Mouse (Mus musculus): ENCODE results near the gene Tmprss6.
A peak's percentile ranks its signal among the peaks of the same experiment; 100 is the strongest.

Tmprss6 gene

DNA sequence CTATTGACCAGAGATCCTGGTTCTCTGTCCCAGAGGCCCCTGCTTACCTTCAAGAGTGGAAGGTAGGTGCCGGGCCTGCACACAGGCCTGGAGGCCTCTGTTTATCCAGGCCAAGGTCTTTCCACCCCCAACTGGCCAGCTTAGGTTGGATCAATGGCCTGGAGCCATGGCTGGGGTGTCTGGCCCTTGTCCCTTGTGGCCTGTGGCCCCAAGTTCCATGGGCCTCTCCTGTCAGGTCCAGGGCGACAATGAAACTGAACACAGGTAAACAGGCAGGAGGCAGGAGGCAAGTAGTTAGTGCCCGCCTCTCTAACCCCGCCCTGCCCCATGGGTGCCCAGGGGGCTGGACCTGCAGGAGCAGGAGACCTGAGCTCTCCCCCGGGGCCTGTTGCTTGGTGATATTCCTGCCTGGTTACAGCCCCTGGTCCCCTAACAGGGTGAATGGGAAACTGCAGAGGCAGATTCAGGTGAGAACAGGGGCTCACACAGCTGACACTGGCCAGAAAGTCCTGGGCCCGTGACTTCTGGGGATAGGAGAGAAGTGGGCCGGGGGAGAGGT is at the start of gene Tmprss6:
TSS of gene Tmprss6 (minus strand) at position 256 of the 559 bp plus-strand sequence.
- DNase-seq (ENCODE audit: low spot score in 2 of 2): no peak

GRCm38 (mm10) chr15:78518221-78518620 is 49.8 kb upstream of the Tmprss6 start:
- DNase-seq (ENCODE audit: low spot score in 2 of 2): peak; percentile 67 to 80

DNA sequence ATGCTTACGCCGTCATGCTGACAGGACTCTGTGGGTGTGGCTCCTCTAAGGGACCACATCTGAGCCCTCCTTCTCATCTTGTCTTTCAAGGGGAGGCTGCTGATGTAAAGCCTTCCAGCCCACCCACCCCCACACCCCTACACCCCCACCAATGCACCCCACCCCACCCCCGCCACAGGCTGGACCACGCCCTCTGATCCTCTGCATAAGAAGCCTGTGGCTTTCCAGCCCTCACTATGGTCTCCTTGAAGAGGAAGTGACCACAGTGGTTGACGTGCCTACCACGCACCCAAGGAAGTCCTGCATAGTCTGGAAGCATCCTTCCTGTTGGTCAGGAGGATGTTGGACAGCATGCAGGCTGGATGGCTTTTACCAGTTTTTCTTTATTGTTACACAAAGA is 47.3 kb upstream of the Tmprss6 start:
- peak in 1 of 2 experiments; percentile 52 for DNase-seq (ENCODE audit: low spot score in 2 of 2)

DNA sequence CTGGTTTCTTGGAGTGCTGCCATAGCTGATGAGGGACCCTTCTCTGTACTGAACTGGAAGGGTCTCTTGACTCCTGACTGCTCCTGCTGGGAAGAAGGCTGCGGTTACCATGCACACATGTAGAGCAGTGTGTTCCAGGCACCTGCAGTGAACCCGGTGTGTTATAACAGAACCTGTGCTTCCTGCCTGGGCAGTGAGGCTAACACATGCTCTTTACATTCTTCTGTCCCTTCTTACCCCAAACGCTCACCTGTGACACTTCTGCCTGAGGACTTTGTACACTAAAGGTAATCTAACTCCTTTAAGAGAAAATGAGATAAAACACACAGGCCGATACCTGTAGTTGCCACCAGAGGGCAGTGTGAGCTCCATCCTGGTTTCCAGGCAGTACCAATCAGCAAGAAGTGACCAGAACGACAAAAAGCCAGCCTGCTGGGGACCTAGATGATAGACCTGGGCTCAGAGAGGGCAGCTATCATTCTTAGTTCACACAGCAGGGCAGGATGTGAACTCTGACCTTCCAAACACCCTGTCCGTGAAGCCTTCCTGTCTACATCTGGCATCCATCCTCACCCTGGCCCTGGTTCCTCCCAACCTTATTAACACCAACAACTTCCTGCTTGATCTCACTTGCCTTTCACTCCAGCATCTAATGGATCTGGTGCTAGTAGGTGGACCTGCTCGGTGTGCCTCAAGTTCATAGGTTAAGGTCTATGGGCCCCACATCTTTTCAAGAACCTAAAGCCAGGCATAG is 46.1 kb upstream of the Tmprss6 start:
- peak; percentile 79 to 80 for DNase-seq (ENCODE audit: low spot score in 2 of 2)

GRCm38 (mm10) chr15:78513019-78513418 is 44.6 kb upstream of the Tmprss6 start:
- DNase-seq (ENCODE audit: low spot score in 2 of 2): peak in 1 of 2 experiments; percentile 28

DNA sequence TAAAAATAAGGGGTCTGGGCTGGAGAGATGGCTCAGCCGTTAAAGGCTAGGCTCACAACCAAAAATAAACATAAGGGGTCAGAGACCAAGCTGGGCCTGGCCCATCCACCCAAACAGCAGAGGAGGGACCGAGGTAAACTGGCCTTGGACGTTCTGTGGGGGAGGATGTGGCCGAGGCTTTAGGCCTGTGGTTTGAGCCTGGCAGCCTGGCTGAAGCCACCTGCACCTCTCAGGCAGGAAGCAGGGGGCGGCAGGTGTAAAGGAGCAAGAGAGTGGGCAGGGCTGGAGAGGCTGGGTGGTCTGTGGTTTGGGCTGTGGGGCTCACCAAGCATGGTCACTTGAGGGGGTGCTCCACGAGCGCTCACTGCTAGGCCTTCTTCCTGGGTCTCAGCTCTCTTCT is 43.5 kb upstream of the Tmprss6 start:
- DNase-seq (ENCODE audit: low spot score in 2 of 2): peak; percentile 77 to 89

- DNase-seq (ENCODE audit: low spot score in 2 of 2): peak; percentile 49 to 69
Measured at GRCm38 (mm10) chr15:78510736-78511135, 42.3 kb upstream of the Tmprss6 start.

DNA sequence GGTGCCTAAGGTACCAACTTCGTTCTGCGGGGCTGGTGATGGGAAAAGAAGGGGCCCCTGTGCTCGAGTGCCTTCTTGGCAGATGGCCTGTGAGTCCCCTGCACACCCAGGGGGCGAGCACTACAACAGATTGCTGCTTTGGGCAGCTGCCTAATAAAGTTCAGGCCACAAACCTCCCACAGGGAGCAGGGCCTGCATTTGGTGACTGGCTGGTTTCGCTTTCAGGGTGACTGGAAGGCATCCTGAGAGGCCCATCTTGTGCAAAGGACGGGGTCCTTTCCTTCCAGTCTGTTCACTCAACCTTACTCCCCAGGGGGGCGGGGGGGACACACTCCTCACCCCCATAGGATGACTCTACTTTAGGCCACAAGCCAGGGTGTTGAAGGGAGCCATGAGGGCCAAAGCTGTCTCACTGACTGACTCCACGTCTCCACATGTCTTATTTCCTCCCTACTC is 41.7 kb upstream of the Tmprss6 start:
- DNase-seq (ENCODE audit: low spot score in 2 of 2): peak; percentile 54 to 75

DNA sequence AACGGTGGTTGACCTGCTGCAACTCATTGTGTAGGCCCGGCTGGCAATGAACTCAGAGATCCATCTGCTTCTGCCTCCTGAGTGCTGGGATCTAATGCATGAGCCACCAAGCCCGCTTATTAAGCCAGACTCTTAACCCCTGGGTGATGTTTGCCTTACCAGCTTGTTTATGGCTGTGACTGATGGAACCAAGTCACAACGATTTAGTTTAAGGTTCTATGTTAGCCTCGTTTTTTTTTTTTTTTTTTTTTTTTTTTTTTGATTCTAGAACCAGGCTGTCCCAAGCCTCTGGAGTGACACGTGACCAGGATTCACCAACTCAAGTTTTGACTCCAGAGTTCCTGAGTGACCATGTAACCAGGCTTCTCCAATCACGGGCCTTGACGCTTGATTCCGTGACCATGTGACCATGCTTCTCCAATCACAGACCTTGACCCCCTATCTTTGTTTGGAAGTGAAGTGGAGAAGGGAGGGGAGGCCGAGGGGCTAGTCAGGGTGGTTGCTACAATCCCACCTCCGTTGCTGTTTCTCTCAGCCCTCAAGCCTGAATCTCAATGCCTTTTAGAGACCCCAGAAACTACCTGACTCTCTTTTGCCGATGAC is 41.0 kb upstream of the Tmprss6 start:
- DNase-seq (ENCODE audit: low spot score in 2 of 2): no peak

GRCm38 (mm10) chr15:78508443-78508842 is 40.0 kb upstream of the Tmprss6 start:
- no peak for DNase-seq (ENCODE audit: low spot score in 2 of 2)

DNA sequence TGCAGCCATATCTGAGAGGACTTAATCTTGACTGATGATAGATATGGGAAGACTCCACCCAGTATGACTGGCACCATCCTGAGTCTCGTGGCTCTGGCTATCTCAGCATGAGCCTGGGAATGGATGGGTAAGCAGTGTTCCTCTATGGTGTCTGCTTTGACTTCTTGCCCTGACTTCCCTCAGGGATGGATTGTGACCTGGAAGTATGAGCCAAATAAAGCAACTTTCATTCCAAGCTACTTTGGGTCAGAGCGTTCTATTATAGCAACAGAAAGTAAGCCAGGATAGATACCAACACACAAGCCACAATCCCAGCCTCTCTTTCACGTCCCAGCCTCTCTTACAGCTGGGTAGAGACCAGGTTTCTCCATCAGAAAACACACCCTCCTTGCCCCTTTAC is 37.1 kb upstream of the Tmprss6 start:
- DNase-seq (ENCODE audit: low spot score in 2 of 2): no peak

DNA sequence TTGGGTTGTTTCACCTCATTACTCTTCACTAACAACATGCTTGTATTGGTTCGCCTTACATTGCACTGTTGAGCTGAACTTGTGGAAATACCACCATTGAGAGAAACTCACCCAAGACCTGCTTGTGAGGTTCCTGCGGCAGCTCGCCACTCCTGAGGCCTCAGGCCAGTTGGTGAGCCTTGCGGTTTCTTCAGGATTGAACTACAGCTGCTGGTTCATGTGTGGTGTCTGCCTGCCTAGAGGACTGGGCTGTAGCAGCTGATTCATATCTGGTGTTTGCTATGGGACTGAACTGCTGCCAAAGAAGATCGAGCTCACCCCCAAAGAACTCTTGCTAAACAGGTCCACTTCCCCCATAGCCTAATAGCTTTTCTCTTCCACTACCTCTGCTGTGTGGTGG is 36.4 kb upstream of the Tmprss6 start:
- DNase-seq (ENCODE audit: low spot score in 2 of 2): no peak

DNA sequence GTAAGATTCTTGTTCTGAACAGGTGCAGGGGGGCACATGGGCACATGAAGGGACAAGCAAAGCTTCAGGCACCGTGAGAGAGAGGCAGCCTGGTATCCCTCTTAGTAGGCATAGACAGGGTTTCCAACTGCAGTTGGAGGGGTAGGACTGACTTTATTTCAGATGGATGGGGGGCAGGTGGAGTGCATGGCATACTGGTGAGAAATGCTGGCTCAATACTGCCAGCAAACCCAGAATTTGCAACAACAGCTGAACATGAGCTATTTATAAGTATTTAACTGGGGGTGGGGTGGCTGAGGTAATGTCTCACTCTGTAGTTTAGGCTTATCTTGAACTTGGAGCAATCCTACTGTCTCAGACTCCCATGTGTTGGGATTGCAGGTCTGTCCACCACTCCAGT is 35.6 kb upstream of the Tmprss6 start:
- no peak for DNase-seq (ENCODE audit: low spot score in 2 of 2)

DNA sequence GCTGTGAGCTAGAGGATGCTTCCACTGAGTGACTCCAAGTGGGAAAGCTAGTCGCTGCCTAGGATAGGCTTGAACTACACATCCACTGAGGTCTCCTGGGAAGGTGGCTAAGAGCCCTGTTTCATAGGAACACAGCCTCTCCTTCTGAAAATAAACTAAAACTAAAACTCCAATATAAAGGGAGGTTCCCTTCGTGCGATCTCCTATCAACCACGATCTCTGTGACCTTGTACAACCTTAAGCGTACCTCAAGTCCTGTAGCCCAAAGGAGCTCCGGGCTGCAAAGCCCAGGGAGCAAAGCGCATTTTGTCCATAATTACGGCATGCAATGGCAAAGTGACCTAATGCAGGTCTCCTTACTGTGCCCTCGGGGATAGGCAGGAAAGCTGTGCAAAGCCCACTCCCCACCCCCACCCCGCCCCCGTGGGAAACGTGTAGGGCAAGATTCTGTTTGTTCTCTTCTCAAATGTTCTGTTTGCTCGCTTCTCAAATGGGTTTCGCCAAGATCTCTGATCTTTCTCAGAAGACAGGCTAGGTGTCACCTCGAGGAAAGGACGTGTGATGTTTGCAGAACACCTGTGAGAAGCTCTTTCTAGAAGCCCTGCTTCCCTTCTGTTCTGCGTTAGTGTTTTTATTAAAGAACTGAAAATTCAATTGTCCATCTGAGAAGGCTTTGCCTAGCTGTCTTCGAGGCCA is 34.2 kb upstream of the Tmprss6 start:
- DNase-seq (ENCODE audit: low spot score in 2 of 2): no peak

DNA sequence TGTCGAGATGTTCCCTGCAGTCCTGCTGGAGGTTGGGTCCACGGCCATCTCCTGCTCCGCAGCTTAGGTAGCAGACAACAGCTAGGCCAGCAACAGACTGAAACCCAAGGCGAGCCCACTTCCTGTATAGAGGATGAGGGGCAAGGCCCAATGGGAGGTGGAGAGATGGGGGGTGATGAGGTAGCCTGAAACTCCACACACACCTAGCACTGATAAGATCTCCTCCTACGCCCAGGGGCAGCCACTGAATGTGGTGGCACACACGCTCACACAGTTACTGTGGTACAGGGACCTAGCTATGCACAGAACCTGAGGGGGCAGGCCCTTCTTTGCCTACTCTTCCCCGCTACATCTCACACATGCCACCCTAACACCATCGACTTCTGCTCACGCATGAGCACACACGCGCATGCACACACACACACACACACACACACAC is 26.6 kb upstream of the Tmprss6 start, which contains the start of gene Il2rb:
TSS of gene Il2rb (minus strand) at position 304 of the 439 bp plus-strand sequence.
- DNase-seq (ENCODE audit: low spot score in 2 of 2): peak; percentile 88 to 97

DNA sequence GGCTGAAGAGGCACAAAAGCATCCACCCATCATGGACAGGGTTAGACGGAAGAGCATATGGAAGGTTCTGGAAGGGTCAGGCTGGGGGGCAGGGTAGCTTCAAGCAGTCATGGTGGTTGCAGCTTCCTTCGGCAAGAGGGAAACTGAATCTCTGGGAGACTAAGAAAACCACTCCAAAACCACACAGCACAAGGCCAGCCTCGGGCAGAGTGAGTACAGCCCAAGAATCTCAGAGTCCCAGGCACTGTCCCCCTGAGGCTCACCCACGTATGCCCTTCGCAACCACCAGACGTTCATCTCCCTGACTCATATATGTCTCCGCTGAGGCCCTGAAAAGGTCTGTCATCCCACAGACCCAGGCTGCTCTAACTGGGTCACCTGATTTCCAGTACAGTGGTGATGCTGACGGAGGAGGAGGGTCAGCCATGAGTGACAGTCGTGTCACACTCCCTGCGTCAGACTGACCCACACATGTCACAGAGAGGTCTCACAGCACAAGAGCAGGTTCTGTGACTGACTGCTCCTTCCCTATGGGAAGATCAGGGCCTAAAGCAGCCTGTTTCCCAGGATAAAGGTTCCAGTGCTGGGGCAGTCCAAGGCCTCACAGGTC is 25.1 kb upstream of the Tmprss6 start:
- DNase-seq (ENCODE audit: low spot score in 2 of 2): peak; percentile 76 to 88

GRCm38 (mm10) chr15:78491301-78491700 is 22.9 kb upstream of the Tmprss6 start:
- no peak for DNase-seq (ENCODE audit: low spot score in 2 of 2)

- DNase-seq (ENCODE audit: low spot score in 2 of 2): no peak
Measured at GRCm38 (mm10) chr15:78489906-78490305, 21.5 kb upstream of the Tmprss6 start.

- DNase-seq (ENCODE audit: low spot score in 2 of 2): no peak
Measured at GRCm38 (mm10) chr15:78489248-78489647, 20.8 kb upstream of the Tmprss6 start.

- DNase-seq (ENCODE audit: low spot score in 2 of 2): no peak
Measured at GRCm38 (mm10) chr15:78487066-78487465, 18.6 kb upstream of the Tmprss6 start.

DNA sequence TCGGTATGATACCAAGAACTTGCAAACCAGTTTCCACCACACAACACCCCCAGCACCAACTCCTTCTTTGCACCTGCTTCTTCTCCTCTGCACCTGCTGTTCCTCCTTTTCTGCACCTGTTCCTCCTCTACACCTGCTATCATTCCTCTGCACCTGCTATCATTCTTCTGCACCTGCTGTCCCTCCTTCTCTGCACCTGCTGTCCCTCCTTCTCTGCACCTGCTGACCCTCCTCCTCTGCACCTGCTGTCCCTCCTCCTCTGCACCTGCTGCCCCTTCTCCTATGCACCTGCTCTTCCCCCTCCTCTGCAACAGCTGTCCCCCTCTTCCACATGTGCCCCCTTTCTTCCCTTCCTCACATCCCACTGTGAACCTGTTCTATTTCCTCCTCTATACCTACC is 18.1 kb upstream of the Tmprss6 start:
- no peak for DNase-seq (ENCODE audit: low spot score in 2 of 2)

GRCm38 (mm10) chr15:78483311-78483710 is 14.9 kb upstream of the Tmprss6 start:
- no peak for DNase-seq (ENCODE audit: low spot score in 2 of 2)

Measured in natural killer cell, adult 2 months (primary cell).